8 mouse cellular contexts compared by ENCODE assay signal in the genomic region with DNA sequence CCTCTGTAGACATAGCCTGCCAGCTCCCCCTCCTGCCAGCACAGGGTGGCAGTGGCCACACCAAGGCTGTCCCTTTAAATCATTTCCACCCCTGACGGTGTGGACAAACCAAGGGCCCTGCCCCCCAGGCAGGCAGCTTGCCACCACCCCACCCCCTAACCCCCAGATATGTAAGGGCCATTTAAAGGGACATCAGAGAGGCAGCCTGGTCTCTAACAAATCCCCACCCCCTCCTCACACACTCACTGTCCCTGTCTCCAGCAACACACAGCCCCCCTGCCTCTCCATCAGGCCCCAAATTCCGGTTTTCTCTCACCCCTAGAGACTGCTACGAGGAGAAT. TPM values are rescaled to one million over a fixed set of nuclear protein-coding genes. Genes with fewer than 3 reads are reported as not detected.
DNase-seq lines count a peak whose midpoint lies in the region; ATAC-seq and TF ChIP-seq lines count a peak whose summit lies in the region.

No protein-coding gene starts in this region.

- peak; percentile 6; the same call in 1 of the 2 replicates for TF ChIP-seq CTCF in gastrocnemius, adult 2 months (IDR thresholded peaks at IDR 0.05)
- TF ChIP-seq CTCF in hindbrain, postnatal 0 days (IDR thresholded peaks at IDR 0.05; ENCODE audit: low read depth), result peak; percentile 36; the same call in 1 of the 2 replicates

- DNase-seq in right cerebral cortex, postnatal 14 days, result peak; percentile 59
- DNase-seq in right cerebral cortex, adult 2 months (ENCODE audit: low spot score in 2 of 2), result no peak
- DNase-seq in cerebellum, adult 8-10 months, result peak; percentile 69
- DNase-seq in gastrocnemius, adult 2 months, result peak; percentile 93
- peak; percentile 85 for DNase-seq in hindbrain, postnatal 0 days (ENCODE audit: low spot score)
- DNase-seq in thymus, adult 18-20 months, result no peak

- peak overlapping the region; percentile 88 for H3K9ac ChIP-seq in hindbrain, postnatal 0 days (replicated peaks; ENCODE audit: low read length)
- peak overlapping the region; percentile 69 for H3K9ac ChIP-seq in liver, embryonic 12.5 days
- peak overlapping the region; percentile 91 for H3K9ac ChIP-seq in neural tube, embryonic 15.5 days (replicated peaks)

- H3K36me3 ChIP-seq in hindbrain, postnatal 0 days (ENCODE audit: insufficient read depth, low read length), result no peaks in the 10 kb centered on the region
- H3K36me3 ChIP-seq in liver, embryonic 12.5 days, result no peaks in the 10 kb centered on the region
- H3K36me3 ChIP-seq in neural tube, embryonic 15.5 days, result peaks cover 10% of the 10 kb centered on the region

- H3K4me3 ChIP-seq in gastrocnemius, adult 2 months, result peak overlapping the region; percentile 86
- H3K4me3 ChIP-seq in hindbrain, postnatal 0 days (ENCODE audit: low read length), result peak overlapping the region; percentile 67
- H3K4me3 ChIP-seq in liver, embryonic 12.5 days, result peak overlapping the region; percentile 60
- peak overlapping the region; percentile 65 for H3K4me3 ChIP-seq in neural tube, embryonic 15.5 days (replicated peaks)

- intact Hi-C loops in gastrocnemius, adult 2 months (cut with DNase I), result loop anchor here (5.0 to 10.0 kb wide), 3 partner anchors 293 to 580 kb away; partner anchors contain the start of genes 9130213A22Rik, Gabarap, Hes7 and Phf23

- H3K27me3 ChIP-seq in hindbrain, postnatal 0 days (ENCODE audit: insufficient read depth, low read length), result no peaks in the 10 kb centered on the region
- peaks cover 17% of the 10 kb centered on the region for H3K27me3 ChIP-seq in liver, embryonic 12.5 days (replicated peaks)
- H3K27me3 ChIP-seq in neural tube, embryonic 15.5 days (replicated peaks), result no peaks in the 10 kb centered on the region

- WGBS in hindbrain, postnatal 0 days, result 0% methylated on average over 3 of the region's 3 CpGs
- WGBS in liver, embryonic 12.5 days (ENCODE audit: insufficient replicate concordance), result 12% methylated on average over 3 of the region's 3 CpGs
- 0% methylated on average over 3 of the region's 3 CpGs for WGBS in neural tube, embryonic 15.5 days

- H3K9me3 ChIP-seq in hindbrain, postnatal 0 days (ENCODE audit: low read length), result no peaks in the 10 kb centered on the region
- no peaks in the 10 kb centered on the region for H3K9me3 ChIP-seq in liver, embryonic 12.5 days (replicated peaks)
- H3K9me3 ChIP-seq in neural tube, embryonic 15.5 days (replicated peaks), result no peaks in the 10 kb centered on the region

- H3K4me2 ChIP-seq in hindbrain, postnatal 0 days (ENCODE audit: low read depth, low read length), result peak overlapping the region; percentile 98
- peak overlapping the region; percentile 100 for H3K4me2 ChIP-seq in liver, embryonic 12.5 days
- H3K4me2 ChIP-seq in neural tube, embryonic 15.5 days, result peak overlapping the region; percentile 96

- H3K27ac ChIP-seq in gastrocnemius, adult 2 months, result peak overlapping the region; percentile 94
- H3K27ac ChIP-seq in hindbrain, postnatal 0 days, result peak overlapping the region; percentile 99
- H3K27ac ChIP-seq in liver, embryonic 12.5 days, result peak overlapping the region; percentile 79
- H3K27ac ChIP-seq in neural tube, embryonic 15.5 days (replicated peaks), result peak overlapping the region; percentile 98

- peaks cover 45% of the 10 kb centered on the region for H3K4me1 ChIP-seq in hindbrain, postnatal 0 days (ENCODE audit: insufficient read depth, low read length)
- peaks cover 94% of the 10 kb centered on the region for H3K4me1 ChIP-seq in liver, embryonic 12.5 days
- peaks cover 75% of the 10 kb centered on the region for H3K4me1 ChIP-seq in neural tube, embryonic 15.5 days

- peak; percentile 22 for ATAC-seq in hindbrain, postnatal 0 days
- ATAC-seq in liver, embryonic 12.5 days, result no peak
- ATAC-seq in neural tube, embryonic 15.5 days (ENCODE audit: low FRiP score), result peak; percentile 1; the same call in 1 of the 2 replicates

RNA-seq across cellular contexts. Expression of gene Kdm6b, which starts 1.8 kb away (rescaled TPM):
- 10 to 100 TPM; 23.9 to 24.5 TPM for total RNA-seq in gastrocnemius, adult 2 months (2021)
- 8.0 and 10.5 TPM in 2 replicates for total RNA-seq in hindbrain, postnatal 0 days (2014; rRNA removed)
- 20.5 and 22.3 TPM in 2 replicates for polyA plus RNA-seq in hindbrain, postnatal 0 days (2015; fragmentation: Nextera tagmentation; extraction: Ambion mirVana)
- polyA plus RNA-seq in liver, embryonic 12.5 days (2016; fragmentation: Nextera tagmentation; extraction: Ambion mirVana), result 7.1 and 7.5 TPM in 2 replicates
- polyA plus RNA-seq in neural tube, embryonic 15.5 days (2015; fragmentation: Nextera tagmentation; extraction: Ambion mirVana), result 29.4 and 32.6 TPM in 2 replicates

RNA-seq across cellular contexts. Expression of gene Tmem88, which starts 17.3 kb away (rescaled TPM):
- 1 to 10 TPM; 6.5 to 7.4 TPM for total RNA-seq in gastrocnemius, adult 2 months (2021)
- 3.8 and 4.3 TPM in 2 replicates for total RNA-seq in hindbrain, postnatal 0 days (2014; rRNA removed)
- polyA plus RNA-seq in hindbrain, postnatal 0 days (2015; fragmentation: Nextera tagmentation; extraction: Ambion mirVana), result 8.7 and 9.5 TPM in 2 replicates
- 14.4 and 15.4 TPM in 2 replicates for polyA plus RNA-seq in liver, embryonic 12.5 days (2016; fragmentation: Nextera tagmentation; extraction: Ambion mirVana)
- 6.2 and 9.1 TPM in 2 replicates for polyA plus RNA-seq in neural tube, embryonic 15.5 days (2015; fragmentation: Nextera tagmentation; extraction: Ambion mirVana)

RNA-seq across cellular contexts. Expression of gene Cyb5d1, which starts 19.9 kb away (rescaled TPM):
- total RNA-seq in gastrocnemius, adult 2 months (2021), result 10 to 100 TPM; 34.9 to 36.0 TPM
- 21.8 and 26.9 TPM in 2 replicates for total RNA-seq in hindbrain, postnatal 0 days (2014; rRNA removed)
- polyA plus RNA-seq in hindbrain, postnatal 0 days (2015; fragmentation: Nextera tagmentation; extraction: Ambion mirVana), result 18.5 and 22.2 TPM in 2 replicates
- 15.1 and 15.7 TPM in 2 replicates for polyA plus RNA-seq in liver, embryonic 12.5 days (2016; fragmentation: Nextera tagmentation; extraction: Ambion mirVana)
- polyA plus RNA-seq in neural tube, embryonic 15.5 days (2015; fragmentation: Nextera tagmentation; extraction: Ambion mirVana), result 29.7 and 31.5 TPM in 2 replicates

RNA-seq across cellular contexts. Expression of gene Naa38, which starts 20.0 kb away (rescaled TPM):
- total RNA-seq in gastrocnemius, adult 2 months (2021), result 10 to 100 TPM; 62.4 to 86.0 TPM
- 77.1 and 99.0 TPM in 2 replicates for total RNA-seq in hindbrain, postnatal 0 days (2014; rRNA removed)
- polyA plus RNA-seq in hindbrain, postnatal 0 days (2015; fragmentation: Nextera tagmentation; extraction: Ambion mirVana), result 162 and 163 TPM in 2 replicates
- 111 and 119 TPM in 2 replicates for polyA plus RNA-seq in liver, embryonic 12.5 days (2016; fragmentation: Nextera tagmentation; extraction: Ambion mirVana)
- 130 and 132 TPM in 2 replicates for polyA plus RNA-seq in neural tube, embryonic 15.5 days (2015; fragmentation: Nextera tagmentation; extraction: Ambion mirVana)

RNA-seq across cellular contexts. Expression of gene Chd3, which starts 46.1 kb away (rescaled TPM):
- total RNA-seq in gastrocnemius, adult 2 months (2021), result 1 to 10 TPM; 6.8 to 9.4 TPM
- 252 and 255 TPM in 2 replicates for total RNA-seq in hindbrain, postnatal 0 days (2014; rRNA removed)
- 46.6 and 49.7 TPM in 2 replicates for polyA plus RNA-seq in hindbrain, postnatal 0 days (2015; fragmentation: Nextera tagmentation; extraction: Ambion mirVana)
- 4.7 and 6.4 TPM in 2 replicates for polyA plus RNA-seq in liver, embryonic 12.5 days (2016; fragmentation: Nextera tagmentation; extraction: Ambion mirVana)
- 70.6 and 76.1 TPM in 2 replicates for polyA plus RNA-seq in neural tube, embryonic 15.5 days (2015; fragmentation: Nextera tagmentation; extraction: Ambion mirVana)

Comparison
In these comparisons a context has a peak if more than half of its experiments do, and no peak if none do; other contexts are left out.
1. DNase-seq: peak in right cerebral cortex, postnatal 14 days (single experiment), cerebellum, adult 8-10 months (single experiment), gastrocnemius, adult 2 months (single experiment) and hindbrain, postnatal 0 days (single experiment); none in right cerebral cortex, adult 2 months (0 of 2) and thymus, adult 18-20 months (0 of 2).
2. Peak in every context shown above with its lines, with median percentiles within 50 percentile points of each other: H3K27ac ChIP-seq, H3K4me3 ChIP-seq, H3K4me2 ChIP-seq and H3K9ac ChIP-seq.